Mouse (Mus musculus): ENCODE results near the gene Ush2a.

The Ush2a gene

GRCm38 (mm10) chr1:188387321-188387720 lies 125.5 kb downstream of the Ush2a start:
- no peak for DNase-seq (ENCODE audit: low spot score in 2 of 2)

- DNase-seq (ENCODE audit: low spot score in 2 of 2), result no peak
Observed at GRCm38 (mm10) chr1:188387820-188388471, 126.1 kb downstream of the Ush2a start.

GRCm38 (mm10) chr1:188390080-188390479 lies 128.3 kb downstream of the Ush2a start:
- no peak for DNase-seq (ENCODE audit: low spot score in 2 of 2)

GRCm38 (mm10) chr1:188407176-188407575 lies 145.4 kb downstream of the Ush2a start:
- DNase-seq (ENCODE audit: low spot score in 2 of 2), result no peak

DNA sequence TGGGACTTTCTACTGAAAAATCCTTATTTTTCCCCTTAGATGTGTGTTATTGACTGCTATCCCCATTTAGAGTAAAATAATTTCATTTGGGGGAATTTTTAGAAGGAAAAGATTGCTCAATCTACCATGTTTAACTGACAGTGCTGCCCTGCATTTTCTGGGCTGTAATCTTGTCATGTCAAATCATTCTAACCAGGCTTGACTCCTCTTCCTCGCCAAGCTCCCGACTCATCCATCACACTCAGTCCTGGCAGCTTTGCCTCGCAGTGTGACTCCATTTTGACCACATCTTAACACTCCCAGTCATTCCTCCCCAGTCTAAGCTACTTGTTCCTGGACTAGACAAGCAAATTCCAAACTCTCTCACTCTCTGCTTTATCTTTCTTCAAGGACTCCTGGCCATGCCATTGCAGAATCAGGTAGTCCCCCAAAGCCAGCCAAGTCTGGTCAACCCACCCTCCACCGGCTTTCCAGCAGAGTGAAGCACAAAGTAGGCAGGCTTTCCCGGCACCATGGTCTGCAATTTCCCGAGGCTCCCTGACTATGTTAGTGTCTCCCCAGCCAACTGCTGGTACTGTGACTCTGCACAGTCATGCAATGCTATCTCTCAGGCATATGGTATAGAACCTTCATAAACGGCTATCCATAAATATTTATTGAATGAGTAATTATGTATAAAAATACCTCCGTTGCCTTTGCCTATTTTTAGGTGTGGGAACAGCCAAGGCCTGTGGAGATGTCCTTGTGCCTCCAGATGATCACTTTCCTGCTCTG lies 146.0 kb downstream of the Ush2a start:
- no peak for DNase-seq (ENCODE audit: low spot score in 2 of 2)

- DNase-seq (ENCODE audit: low spot score in 2 of 2), result no peak
Observed at GRCm38 (mm10) chr1:188410547-188410946, 148.7 kb downstream of the Ush2a start.

DNA sequence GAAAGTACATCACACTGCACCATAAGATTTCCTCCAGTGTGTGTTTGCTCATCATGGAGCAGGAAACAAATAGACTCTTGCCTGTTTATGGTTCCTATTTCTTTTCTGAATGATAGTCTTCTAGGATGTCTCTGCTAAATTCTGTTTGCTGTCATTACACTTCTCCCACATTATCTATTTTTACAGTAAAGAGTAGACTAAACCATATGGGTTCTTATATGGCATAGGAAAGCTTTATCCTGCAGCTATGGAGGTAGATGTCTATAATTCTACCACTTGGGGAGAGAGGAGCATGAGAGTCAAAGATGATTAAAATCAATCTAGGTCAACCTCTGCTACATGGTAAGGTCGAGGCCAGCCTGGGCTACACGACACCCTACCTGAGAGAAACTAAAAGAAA lies 158.7 kb downstream of the Ush2a start:
- no peak for DNase-seq (ENCODE audit: low spot score in 2 of 2)

DNA sequence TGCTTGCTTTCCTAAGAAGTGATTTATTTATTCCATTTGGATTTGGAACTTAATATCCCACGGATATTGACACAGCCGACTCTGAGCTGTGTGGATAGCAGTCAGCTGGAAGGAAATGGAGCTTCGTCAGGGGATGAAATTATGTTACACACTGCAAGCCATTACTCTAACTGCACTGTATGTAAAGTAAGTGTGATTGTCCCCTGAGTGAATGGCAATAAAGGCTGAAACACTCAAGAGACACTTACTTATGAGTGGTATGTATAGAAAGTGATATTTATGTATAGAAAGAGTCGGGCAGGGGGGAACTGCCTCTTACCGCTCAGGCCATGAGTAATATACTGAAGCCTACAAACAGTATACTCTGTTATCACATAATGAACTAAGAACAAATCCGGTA lies 166.3 kb downstream of the Ush2a start:
- no peak for DNase-seq (ENCODE audit: low spot score in 2 of 2)

DNA sequence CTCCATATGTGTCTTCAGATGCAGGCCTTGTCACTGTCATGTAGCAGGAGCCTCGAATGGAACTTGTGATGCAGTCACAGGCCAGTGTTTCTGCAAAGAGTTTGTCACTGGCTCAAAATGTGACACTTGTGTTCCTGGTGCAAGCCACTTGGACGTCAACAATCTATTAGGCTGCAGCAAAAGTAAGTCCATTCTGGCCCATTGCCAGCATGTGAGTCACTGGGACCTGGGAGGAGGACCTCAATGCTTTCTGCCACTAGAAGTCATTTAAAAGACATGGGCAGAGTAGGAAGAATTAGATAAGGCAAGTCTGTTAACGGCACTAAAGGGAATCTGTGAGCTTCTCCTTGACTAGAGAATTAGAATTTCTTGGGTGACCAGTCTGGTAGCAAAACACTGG lies 168.9 kb downstream of the Ush2a start:
- DNase-seq (ENCODE audit: low spot score in 2 of 2), result no peak

GRCm38 (mm10) chr1:188447964-188448363 lies 186.1 kb downstream of the Ush2a start:
- no peak for DNase-seq (ENCODE audit: low spot score in 2 of 2)

GRCm38 (mm10) chr1:188456466-188457175 lies 194.8 kb downstream of the Ush2a start:
- no peak for DNase-seq (ENCODE audit: low spot score in 2 of 2)

- DNase-seq (ENCODE audit: low spot score in 2 of 2), result no peak
Observed at GRCm38 (mm10) chr1:188457221-188458008, 195.6 kb downstream of the Ush2a start.

GRCm38 (mm10) chr1:188461203-188461602 lies 199.4 kb downstream of the Ush2a start:
- no peak for DNase-seq (ENCODE audit: low spot score in 2 of 2)

- DNase-seq (ENCODE audit: low spot score in 2 of 2), result no peak
Observed at GRCm38 (mm10) chr1:188464653-188465052, 202.8 kb downstream of the Ush2a start.

- DNase-seq (ENCODE audit: low spot score in 2 of 2), result peak; percentile 46 to 63
Observed at GRCm38 (mm10) chr1:188468371-188468783, 206.6 kb downstream of the Ush2a start.

GRCm38 (mm10) chr1:188504958-188505357 lies 243.1 kb downstream of the Ush2a start:
- DNase-seq (ENCODE audit: low spot score in 2 of 2), result no peak

DNA sequence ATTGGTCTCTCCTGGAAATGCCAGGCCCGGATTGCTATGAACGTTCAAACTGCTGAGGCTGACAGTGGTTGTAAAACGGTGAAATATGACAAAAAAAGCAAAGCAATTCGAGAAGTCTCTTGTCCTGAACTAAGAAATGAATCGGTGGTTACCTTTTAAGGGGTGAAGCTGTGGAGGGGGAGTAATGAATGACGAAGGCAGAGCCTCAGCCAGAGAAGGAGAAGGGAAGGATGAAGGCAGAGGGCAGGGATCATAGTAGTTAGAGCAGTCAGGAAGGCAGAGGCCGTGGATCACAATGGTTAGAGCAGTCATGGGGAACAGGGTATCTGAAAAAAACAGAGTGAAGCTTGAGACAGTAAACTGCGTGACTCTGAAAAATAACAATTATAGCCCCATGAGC lies 257.0 kb downstream of the Ush2a start:
- no peak for DNase-seq (ENCODE audit: low spot score in 2 of 2)

DNA sequence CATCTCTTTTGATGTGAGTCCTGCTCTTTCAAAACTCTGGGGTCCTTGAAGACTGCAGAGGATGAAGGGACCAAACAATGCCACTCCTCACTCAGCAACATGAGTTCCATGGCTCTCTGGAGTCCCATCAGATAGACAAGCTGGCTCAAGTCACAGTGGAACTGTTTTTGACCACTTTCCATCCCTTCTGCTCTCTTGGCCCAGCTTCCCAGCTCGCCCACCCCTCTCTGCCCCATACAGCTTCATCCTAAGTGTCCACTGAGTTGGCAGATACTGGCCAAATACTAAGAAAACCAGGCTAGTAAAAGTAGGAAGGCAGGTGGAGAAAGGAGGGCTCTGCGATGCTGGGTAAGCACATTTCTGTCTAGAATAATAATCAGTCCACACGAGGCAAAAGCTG lies 265.6 kb downstream of the Ush2a start:
- DNase-seq (ENCODE audit: low spot score in 2 of 2), result no peak

- no peak for DNase-seq (ENCODE audit: low spot score in 2 of 2)
Observed at GRCm38 (mm10) chr1:188529606-188530131, 267.8 kb downstream of the Ush2a start.

DNA sequence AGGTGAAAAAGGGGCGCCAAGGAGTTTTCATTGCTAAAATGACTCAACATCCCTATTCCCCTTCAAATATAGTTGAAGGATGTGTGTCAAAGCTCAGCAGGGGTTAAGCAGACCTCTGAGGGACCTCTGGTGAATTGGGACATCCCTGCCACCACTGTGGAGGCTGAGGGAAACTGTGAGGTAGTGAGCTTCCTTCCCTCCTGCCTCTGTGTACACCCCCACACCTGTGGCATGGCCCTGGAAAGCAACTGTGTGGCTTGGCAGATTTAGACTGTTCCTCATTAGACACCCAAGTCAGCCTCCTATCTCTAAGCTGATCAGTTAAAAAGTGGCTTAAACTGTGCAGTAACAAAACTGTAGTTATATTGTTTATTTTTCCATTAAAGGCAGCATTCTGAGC lies 275.2 kb downstream of the Ush2a start:
- DNase-seq (ENCODE audit: low spot score in 2 of 2), result no peak

DNA sequence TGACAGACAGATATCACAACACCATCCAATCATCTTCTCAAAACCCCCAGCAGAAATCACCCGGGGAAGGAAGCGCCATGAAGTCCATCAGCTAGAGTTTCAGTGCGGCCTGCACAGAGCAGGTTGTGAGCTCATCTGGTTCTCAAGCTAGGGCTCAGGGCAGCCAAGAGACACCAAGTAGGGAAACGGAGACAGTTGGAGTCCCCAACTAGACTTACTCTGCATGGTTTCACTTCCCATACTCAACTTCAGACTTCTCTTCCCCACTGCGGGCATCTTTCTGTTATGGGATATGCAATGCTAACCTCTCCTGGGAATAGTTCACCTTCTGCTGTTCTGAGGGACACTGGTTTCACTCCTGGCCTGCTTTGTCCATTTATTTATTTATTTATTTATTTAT lies 277.8 kb downstream of the Ush2a start:
- DNase-seq (ENCODE audit: low spot score in 2 of 2), result no peak

GRCm38 (mm10) chr1:188541492-188541891 lies 279.7 kb downstream of the Ush2a start:
- no peak for DNase-seq (ENCODE audit: low spot score in 2 of 2)
